Mouse (Mus musculus) adrenal gland, postnatal 14 days (tissue): Measurements from ENCODE around the gene 1700020D05Rik. TPM values are rescaled to one million over a fixed set of nuclear protein-coding genes. Genes with fewer than 3 reads are reported as not detected.

ENCODE experiments used
- total RNA-seq: library from RNA; stranded (reverse); gene quantifications from 2 replicates; pipeline ENCODE4 v1.2.3, GENCODE M21; 2021

1700020D05Rik gene
- total RNA-seq, 1 experiment from 2014 or later: 1.0 TPM

Other genes starting within 250 kb of the 1700020D05Rik start
- 20.4 and 25.5 TPM in 2 replicates for gene Pacs1, start 230.7 kb downstream of the 1700020D05Rik start, total RNA-seq
- 167 and 170 TPM in 2 replicates for gene Sf3b2, start 208.3 kb downstream of the 1700020D05Rik start, total RNA-seq
- gene Gal3st3, start 205.5 kb downstream of the 1700020D05Rik start, total RNA-seq: 0.22 and 0.49 TPM in 2 replicates
- not detected in 2 replicates for gene Catsper1, start 168.0 kb downstream of the 1700020D05Rik start, total RNA-seq
- gene Cst6, start 154.2 kb downstream of the 1700020D05Rik start, total RNA-seq: 1.3 and 2.8 TPM in 2 replicates
- 29.0 and 29.9 TPM in 2 replicates for gene Eif1ad, start 137.0 kb downstream of the 1700020D05Rik start, total RNA-seq
- gene Banf1, start 136.6 kb downstream of the 1700020D05Rik start, total RNA-seq: 144 and 153 TPM in 2 replicates
- gene Sart1, start 115.1 kb downstream of the 1700020D05Rik start, total RNA-seq: 73.0 and 75.7 TPM in 2 replicates
- not detected in 2 replicates for gene Tsga10ip, start 101.3 kb downstream of the 1700020D05Rik start, total RNA-seq
- 210 and 236 TPM in 2 replicates for gene Drap1, start 78.8 kb downstream of the 1700020D05Rik start, total RNA-seq
- 36.8 and 45.1 TPM in 2 replicates for gene AI837181, start 78.6 kb downstream of the 1700020D05Rik start, total RNA-seq
- 0.98 and 1.1 TPM in 2 replicates for gene Fosl1, start 56.2 kb downstream of the 1700020D05Rik start, total RNA-seq
- 8.8 and 11.2 TPM in 2 replicates for gene Ccdc85b, start 45.9 kb downstream of the 1700020D05Rik start, total RNA-seq
- 70.8 and 92.6 TPM in 2 replicates for gene Fibp, start 43.2 kb downstream of the 1700020D05Rik start, total RNA-seq
- gene Ctsw, start 35.3 kb downstream of the 1700020D05Rik start, total RNA-seq: 0.85 and 4.2 TPM in 2 replicates
- 42.5 and 45.9 TPM in 2 replicates for gene Efemp2, start 29.8 kb downstream of the 1700020D05Rik start, total RNA-seq
- gene Mus81, start 15.4 kb downstream of the 1700020D05Rik start, total RNA-seq: 22.3 and 28.6 TPM in 2 replicates
- gene Cfl1, start 13.3 kb downstream of the 1700020D05Rik start, total RNA-seq: 640 and 706 TPM in 2 replicates
- 10.4 and 11.8 TPM in 2 replicates for gene Snx32, start 6.8 kb upstream of the 1700020D05Rik start, total RNA-seq
- not detected in 2 replicates for gene Ovol1, start 56.9 kb upstream of the 1700020D05Rik start, total RNA-seq
- gene Ap5b1, start 64.2 kb upstream of the 1700020D05Rik start, total RNA-seq: 7.3 and 8.0 TPM in 2 replicates
- gene Rnaseh2c, start 98.1 kb upstream of the 1700020D05Rik start, total RNA-seq: 106 and 113 TPM in 2 replicates
- gene Kat5, start 106.5 kb upstream of the 1700020D05Rik start, total RNA-seq: 54.8 and 62.0 TPM in 2 replicates
- gene Rela, start 133.7 kb upstream of the 1700020D05Rik start, total RNA-seq: 60.7 and 65.1 TPM in 2 replicates
- 56.4 and 64.0 TPM in 2 replicates for gene Sipa1, start 159.9 kb upstream of the 1700020D05Rik start, total RNA-seq
- 50.4 and 51.2 TPM in 2 replicates for gene Map3k11, start 185.0 kb upstream of the 1700020D05Rik start, total RNA-seq
- gene Pcnx3, start 185.1 kb upstream of the 1700020D05Rik start, total RNA-seq: 75.1 and 78.4 TPM in 2 replicates
- not detected in 2 replicates for gene Kcnk7, start 200.6 kb upstream of the 1700020D05Rik start, total RNA-seq
- gene Ehbp1l1, start 222.5 kb upstream of the 1700020D05Rik start, total RNA-seq: 29.1 and 29.3 TPM in 2 replicates
- gene Fam89b, start 225.9 kb upstream of the 1700020D05Rik start, total RNA-seq: 41.3 and 50.4 TPM in 2 replicates
- gene Ltbp3, start 237.1 kb upstream of the 1700020D05Rik start, total RNA-seq: 212 and 214 TPM in 2 replicates